ENCODE assay signal across 19 mouse cellular contexts in the genomic region with DNA sequence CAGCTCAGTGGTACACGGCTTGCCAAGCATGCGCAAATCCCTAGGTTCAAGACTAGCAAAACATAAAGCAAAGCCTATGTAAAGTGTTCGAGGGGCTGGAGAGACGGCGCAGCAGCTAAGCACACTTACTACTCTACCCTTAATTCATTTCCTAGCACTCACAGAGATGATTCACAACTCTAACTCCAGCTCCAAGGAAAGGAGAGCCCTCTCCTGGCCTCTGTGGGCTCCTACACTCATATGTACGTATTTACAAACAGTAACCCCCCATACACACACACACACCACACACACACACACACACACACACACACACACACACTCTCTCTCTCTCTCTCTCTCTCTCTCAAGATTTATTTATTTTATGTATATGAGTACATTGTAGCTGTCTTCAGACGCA. TPM values are rescaled to one million over a fixed set of nuclear protein-coding genes. Genes with fewer than 3 reads are reported as not detected.
A peak's percentile ranks its signal among the peaks of the same experiment; 100 is the strongest.
DNase-seq lines count a peak whose midpoint lies in the region; ATAC-seq and TF ChIP-seq lines count a peak whose summit lies in the region.
"Had no signal": no experiment of that assay in that cellular context is flagged by ENCODE, and none has a peak within 500 bp of the region (broad histone marks: within the 10 kb centered on the region; RNA-seq: fewer than 3 reads in every experiment).

No protein-coding gene starts in this region.

- ATAC-seq in kidney, postnatal 0 days (replicated peaks; ENCODE audit: low FRiP score, low read depth): no peak
- ATAC-seq: activated CD4-positive, CD25-positive, alpha-beta regulatory T cell, adult 4 months; midbrain, embryonic 16.5 days had no signal

- WGBS in kidney, postnatal 0 days: 91% methylated on average over 7 of the region's 7 CpGs

- H3K4me1 ChIP-seq in kidney, postnatal 0 days (replicated peaks; ENCODE audit: insufficient read depth, low read length): no peaks in the 10 kb centered on the region
- H3K4me1 ChIP-seq: embryonic facial prominence, embryonic 13.5 days; heart, embryonic 15.5 days had no signal

- no peak overlapping the region for H3K4me2 ChIP-seq in kidney, postnatal 0 days (ENCODE audit: low read length)
- H3K4me2 ChIP-seq: embryonic facial prominence, embryonic 13.5 days; heart, embryonic 15.5 days; kidney, embryonic 15.5 days; liver, embryonic 13.5 days had no signal

- intact Hi-C loops in gastrocnemius, postnatal 36 days (cut with DNase I): no loop called here

- no peak overlapping the region for H3K27ac ChIP-seq in kidney, postnatal 0 days
- H3K27ac ChIP-seq: embryonic facial prominence, embryonic 13.5 days; heart, adult 2 months; heart, embryonic 15.5 days; kidney, embryonic 15.5 days; liver, embryonic 13.5 days had no signal

- H3K9me3 ChIP-seq in kidney, postnatal 0 days (replicated peaks; ENCODE audit: low read length): no peaks in the 10 kb centered on the region
- H3K9me3 ChIP-seq: embryonic facial prominence, embryonic 13.5 days; heart, embryonic 15.5 days; kidney, embryonic 15.5 days; liver, embryonic 13.5 days had no signal

- H3K9ac ChIP-seq in kidney, postnatal 0 days (ENCODE audit: low read depth, low read length): no peak overlapping the region
- H3K9ac ChIP-seq: embryonic facial prominence, embryonic 13.5 days; heart, embryonic 15.5 days; kidney, embryonic 15.5 days; liver, embryonic 13.5 days had no signal

- DNase-seq in kidney, postnatal 0 days (ENCODE audit: low spot score): no peak
- no peak for DNase-seq in kidney, postnatal 4 days
- peak; percentile 20 for DNase-seq in thymus, postnatal 0 days (ENCODE audit: low spot score)
- DNase-seq in thymus, postnatal 10 days (ENCODE audit: low spot score in 2 of 2): no peak
- peak; percentile 30 for DNase-seq in T-cell, adult 2 months (ENCODE audit: low spot score)
- no peak for DNase-seq in retina, postnatal 1 day
- no peak for DNase-seq in gastrocnemius, postnatal 36 days
- DNase-seq: adrenal gland, postnatal 25 days; cerebellum, adult 8-10 months; gastrocnemius, postnatal 10 days; heart, adult 2 months; liver, embryonic 13.5 days; right cerebral cortex, postnatal 14 days; thymus, postnatal 36 days had no signal

- no peak overlapping the region for H3K4me3 ChIP-seq in kidney, postnatal 0 days (replicated peaks; ENCODE audit: low read depth, low read length)
- H3K4me3 ChIP-seq: embryonic facial prominence, embryonic 13.5 days; heart, adult 2 months; heart, embryonic 15.5 days; kidney, embryonic 15.5 days; liver, embryonic 13.5 days had no signal

- peaks cover 40% of the 10 kb centered on the region for H3K36me3 ChIP-seq in kidney, postnatal 0 days (ENCODE audit: insufficient read depth, low read length)

- H3K27me3 ChIP-seq in kidney, postnatal 0 days (ENCODE audit: insufficient read depth, low read length): no peaks in the 10 kb centered on the region
- H3K27me3 ChIP-seq: embryonic facial prominence, embryonic 13.5 days; heart, embryonic 15.5 days; kidney, embryonic 15.5 days; liver, embryonic 13.5 days had no signal

- peak; percentile 34; the same call in 1 of the 2 replicates for TF ChIP-seq CTCF in kidney, postnatal 0 days (IDR thresholded peaks at IDR 0.05; ENCODE audit: low read depth)

RNA-seq across cellular contexts. Expression of a gene that starts 13.3 kb away (rescaled TPM):
- polyA plus RNA-seq in kidney, postnatal 0 days (2015; fragmentation: Nextera tagmentation; extraction: Ambion mirVana): 6.2 and 6.9 TPM in 2 replicates
- polyA plus RNA-seq in thymus, postnatal 0 days (2015; fragmentation: Nextera tagmentation; extraction: Ambion mirVana): 54.7 and 67.8 TPM in 2 replicates
- total RNA-seq in gastrocnemius, postnatal 36 days (2021): 1 to 10 TPM in 1 of 2 experiments, under 1 TPM in 1; 0.82 to 1.2 TPM

RNA-seq across cellular contexts. Expression of a gene that starts 15.0 kb away (rescaled TPM):
- 44.2 and 46.6 TPM in 2 replicates for polyA plus RNA-seq in kidney, postnatal 0 days (2015; fragmentation: Nextera tagmentation; extraction: Ambion mirVana)
- polyA plus RNA-seq in thymus, postnatal 0 days (2015; fragmentation: Nextera tagmentation; extraction: Ambion mirVana): 60.0 and 65.9 TPM in 2 replicates
- 10 to 100 TPM; 20.9 to 21.4 TPM for total RNA-seq in gastrocnemius, postnatal 36 days (2021)

RNA-seq across cellular contexts. Expression of a gene that starts 47.8 kb away (rescaled TPM):
- 12.2 and 15.4 TPM in 2 replicates for polyA plus RNA-seq in kidney, postnatal 0 days (2015; fragmentation: Nextera tagmentation; extraction: Ambion mirVana)
- polyA plus RNA-seq in thymus, postnatal 0 days (2015; fragmentation: Nextera tagmentation; extraction: Ambion mirVana): 38.0 and 38.5 TPM in 2 replicates
- total RNA-seq in gastrocnemius, postnatal 36 days (2021): 1 to 10 TPM; 3.8 to 4.1 TPM

RNA-seq across cellular contexts. Expression of a gene that starts 47.9 kb away (rescaled TPM):
- 21.6 and 23.1 TPM in 2 replicates for polyA plus RNA-seq in kidney, postnatal 0 days (2015; fragmentation: Nextera tagmentation; extraction: Ambion mirVana)
- 66.5 and 67.6 TPM in 2 replicates for polyA plus RNA-seq in thymus, postnatal 0 days (2015; fragmentation: Nextera tagmentation; extraction: Ambion mirVana)
- 1 to 10 TPM; 3.7 to 4.0 TPM for total RNA-seq in gastrocnemius, postnatal 36 days (2021)

Comparison
In these comparisons a context has a peak if more than half of its experiments do, and no peak if none do; other contexts are left out.
1. DNase-seq: peak in thymus, postnatal 0 days (single experiment) and T-cell, adult 2 months (single experiment); none in kidney, postnatal 0 days (single experiment), kidney, postnatal 4 days (0 of 2), thymus, postnatal 10 days (0 of 2), retina, postnatal 1 day (single experiment) and gastrocnemius, postnatal 36 days (0 of 2).